Mouse (Mus musculus) spleen, postnatal 4 days (tissue): Measurements from ENCODE around the gene Ccdc40.
"Not testable (repeated sequence)": the region's sequence is repeated elsewhere in the genome, so short reads cannot be mapped to it uniquely, and the experiment has no call there.

Experiments
- DNase-seq, 2 experiments: peaks; one replicate each; pipeline ENCODE4 v3.0.0; 2022; ENCODE audit warnings: low spot score in 2 of 2

Gene Ccdc40

GRCm38 (mm10) chr11:119237007-119237406 lies 8.6 kb downstream of the Ccdc40 start:
- DNase-seq: no peak

GRCm38 (mm10) chr11:119237568-119238304 lies 9.4 kb downstream of the Ccdc40 start:
- DNase-seq: peak; percentile 25 to 66

- DNase-seq: peak; percentile 67 to 84
Measured at GRCm38 (mm10) chr11:119238305-119238721, 9.9 kb downstream of the Ccdc40 start.

GRCm38 (mm10) chr11:119239480-119239879 lies 11.1 kb downstream of the Ccdc40 start:
- DNase-seq: no peak

- DNase-seq: not testable (repeated sequence)
Measured at GRCm38 (mm10) chr11:119245543-119245942, 17.2 kb downstream of the Ccdc40 start.

GRCm38 (mm10) chr11:119249011-119249410 lies 20.6 kb downstream of the Ccdc40 start:
- peak in 1 of 2 experiments; percentile 57 for DNase-seq

- no peak for DNase-seq
Measured at GRCm38 (mm10) chr11:119250998-119251397, 22.6 kb downstream of the Ccdc40 start.

GRCm38 (mm10) chr11:119252854-119253541 lies 24.6 kb downstream of the Ccdc40 start:
- DNase-seq: peak in 1 of 2 experiments; percentile 51

- not testable (repeated sequence) for DNase-seq
Measured at GRCm38 (mm10) chr11:119256557-119256956, 28.2 kb downstream of the Ccdc40 start.

- no peak for DNase-seq
Measured at GRCm38 (mm10) chr11:119258216-119258571, 29.8 kb downstream of the Ccdc40 start.

GRCm38 (mm10) chr11:119258572-119259322 lies 30.4 kb downstream of the Ccdc40 start:
- DNase-seq: no peak

- DNase-seq: no peak
Measured at GRCm38 (mm10) chr11:119259977-119260376, 31.6 kb downstream of the Ccdc40 start.

- no peak for DNase-seq
Measured at GRCm38 (mm10) chr11:119264413-119264812, 36.0 kb downstream of the Ccdc40 start.

GRCm38 (mm10) chr11:119265811-119266210 lies 37.4 kb downstream of the Ccdc40 start:
- DNase-seq: no peak

- DNase-seq: no peak
Measured at GRCm38 (mm10) chr11:119267241-119267674, 38.9 kb downstream of the Ccdc40 start.

GRCm38 (mm10) chr11:119267768-119268556 lies 39.6 kb downstream of the Ccdc40 start, which contains the start of gene Gaa:
Gene Gaa, plus strand, starts transcription at chr11:119267887.
- DNase-seq: peak; percentile 92 to 99

- DNase-seq: no peak
Measured at GRCm38 (mm10) chr11:119268557-119269195, 40.3 kb downstream of the Ccdc40 start.

GRCm38 (mm10) chr11:119272492-119272891 lies 44.1 kb downstream of the Ccdc40 start:
- DNase-seq: not testable (repeated sequence)

- no peak for DNase-seq
Measured at GRCm38 (mm10) chr11:119273186-119273930, 45.0 kb downstream of the Ccdc40 start.

GRCm38 (mm10) chr11:119281030-119281429 lies 52.7 kb downstream of the Ccdc40 start:
- DNase-seq: no peak
